In the genomic region with DNA sequence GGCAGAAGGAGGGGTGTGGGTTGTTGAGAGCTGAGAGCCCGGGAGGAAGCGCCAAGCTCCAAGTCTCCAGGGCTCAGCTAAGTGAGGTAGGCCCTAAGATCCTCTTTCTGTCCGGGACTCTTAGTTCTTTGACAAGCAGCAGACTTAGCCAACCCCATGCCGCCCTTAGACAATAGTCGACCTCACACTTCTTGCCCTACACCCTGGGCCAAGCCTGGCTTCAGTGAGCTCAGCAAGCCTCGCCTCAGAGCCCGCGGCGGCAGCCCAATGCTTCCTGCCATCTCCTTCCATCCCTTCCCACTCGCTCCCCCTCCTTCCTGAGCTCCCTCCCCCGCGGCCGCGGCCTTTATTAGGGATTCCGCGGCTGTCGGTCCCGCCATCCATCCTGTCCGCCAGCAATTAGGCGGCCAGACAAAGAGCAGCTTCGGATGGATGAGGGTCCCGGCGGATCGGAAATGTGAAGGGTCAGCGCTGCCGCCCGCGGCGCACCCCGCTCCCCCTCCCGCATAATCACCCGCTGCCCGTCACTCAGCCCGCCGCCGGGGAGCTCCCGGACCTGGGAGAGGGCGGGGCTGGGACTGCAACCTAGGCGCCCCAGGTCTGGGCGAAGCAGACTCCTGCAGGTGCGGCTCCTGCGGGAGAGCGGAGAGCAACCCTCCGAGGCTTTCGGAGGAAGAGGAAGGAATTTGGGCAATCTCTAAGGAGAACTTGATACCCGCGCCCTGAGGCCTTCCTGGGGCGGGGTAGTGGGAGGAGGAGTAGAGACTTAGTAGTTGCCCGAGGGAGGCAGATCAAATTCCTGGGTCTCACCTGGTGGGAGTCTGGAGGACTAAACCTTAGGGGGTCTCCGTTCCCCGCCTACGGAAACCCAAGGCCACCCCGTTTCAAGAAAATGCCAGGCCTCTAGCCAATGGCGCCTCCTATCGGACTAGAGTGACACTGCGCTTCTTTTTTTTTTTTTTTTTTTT, we compare ENCODE assay signal across 8 mouse cellular contexts. TPM values are rescaled to one million over a fixed set of nuclear protein-coding genes. Genes with fewer than 3 reads are reported as not detected.
A peak's percentile ranks its signal among the peaks of the same experiment; 100 is the strongest.
DNase-seq lines count a peak whose midpoint lies in the region; ATAC-seq and TF ChIP-seq lines count a peak whose summit lies in the region.

No protein-coding gene starts in this region.

- WGBS in hindbrain, embryonic 12.5 days, result 1% methylated on average over 54 of the region's 56 CpGs
- WGBS in liver, adult 2 months, result 16% methylated on average over 56 of the region's 56 CpGs
- WGBS in midbrain, embryonic 15.5 days, result under 1% methylated on average over 55 of the region's 56 CpGs

- DNase-seq in adrenal gland, postnatal 10 days, result peak; percentile 29
- no peak for DNase-seq in adrenal gland, postnatal 4 days (ENCODE audit: low spot score in 2 of 2)
- peak; percentile 87 for DNase-seq in ZHBTc4 (ENCODE audit: low read depth, low spot score)
- DNase-seq in liver, adult 2 months (ENCODE audit: extremely low read depth, low read depth, low spot score), result no peak

- H3K27me3 ChIP-seq in hindbrain, embryonic 12.5 days, result peaks cover 76% of the 10 kb centered on the region
- H3K27me3 ChIP-seq in liver, adult 2 months (ENCODE audit: control insufficient read depth, insufficient read depth, low read length), result no peaks in the 10 kb centered on the region
- peaks cover 61% of the 10 kb centered on the region for H3K27me3 ChIP-seq in midbrain, embryonic 15.5 days (replicated peaks)

- H3K36me3 ChIP-seq in hindbrain, embryonic 12.5 days, result no peaks in the 10 kb centered on the region
- H3K36me3 ChIP-seq in liver, adult 2 months (ENCODE audit: control insufficient read depth, insufficient read depth, low read length), result no peaks in the 10 kb centered on the region
- no peaks in the 10 kb centered on the region for H3K36me3 ChIP-seq in midbrain, embryonic 15.5 days (replicated peaks)

- peak overlapping the region; percentile 61 for H3K4me2 ChIP-seq in hindbrain, embryonic 12.5 days (replicated peaks)
- peak overlapping the region; percentile 85 for H3K4me2 ChIP-seq in midbrain, embryonic 15.5 days

- peak; percentile 56 for ATAC-seq in hindbrain, embryonic 12.5 days (ENCODE audit: low FRiP score)
- ATAC-seq in midbrain, embryonic 15.5 days (replicated peaks), result peak; percentile 53
- ATAC-seq in megakaryocyte-erythroid progenitor cell, adult 5-6 weeks (replicated peaks; ENCODE audit: low FRiP score, low TSS enrichment, poor library complexity, severe bottlenecking), result no peak

- no peaks in the 10 kb centered on the region for H3K4me1 ChIP-seq in embryonic fibroblast, embryonic 13.5 days (ENCODE audit: control insufficient read depth, insufficient read depth, low read length)
- H3K4me1 ChIP-seq in hindbrain, embryonic 12.5 days, result peaks cover 79% of the 10 kb centered on the region
- peaks cover 18% of the 10 kb centered on the region for H3K4me1 ChIP-seq in liver, adult 2 months (ENCODE audit: control insufficient read depth, insufficient read depth, low read length)
- H3K4me1 ChIP-seq in midbrain, embryonic 15.5 days, result peaks cover 60% of the 10 kb centered on the region

- H3K9ac ChIP-seq in hindbrain, embryonic 12.5 days, result peak overlapping the region; percentile 44
- H3K9ac ChIP-seq in liver, adult 2 months (ENCODE audit: low read depth, low read length), result peak overlapping the region; percentile 34
- peak overlapping the region; percentile 41 for H3K9ac ChIP-seq in midbrain, embryonic 15.5 days

- no peak for TF ChIP-seq CTCF in embryonic fibroblast, embryonic 13.5 days (IDR thresholded peaks at IDR 0.05; ENCODE audit: borderline replicate concordance, insufficient read depth, low read length)
- TF ChIP-seq CTCF in liver, adult 2 months (IDR thresholded peaks at IDR 0.05; ENCODE audit: low read depth, low read length), result peak; percentile 63

- no peak overlapping the region for H3K27ac ChIP-seq in embryonic fibroblast, embryonic 13.5 days (ENCODE audit: insufficient read depth, low read length)
- H3K27ac ChIP-seq in hindbrain, embryonic 12.5 days, result peak overlapping the region; percentile 76
- no peak overlapping the region for H3K27ac ChIP-seq in liver, adult 2 months (replicated peaks; ENCODE audit: insufficient read depth, low read depth, low read length)
- peak overlapping the region; percentile 59 for H3K27ac ChIP-seq in midbrain, embryonic 15.5 days

- peak overlapping the region; percentile 14; the same call in 1 of the 2 replicates for H3K4me3 ChIP-seq in embryonic fibroblast, embryonic 13.5 days (ENCODE audit: insufficient read depth, low read length)
- peak overlapping the region; percentile 35 for H3K4me3 ChIP-seq in hindbrain, embryonic 12.5 days
- peak overlapping the region; percentile 54 for H3K4me3 ChIP-seq in liver, adult 2 months (ENCODE audit: insufficient read depth, low read depth, low read length)
- H3K4me3 ChIP-seq in midbrain, embryonic 15.5 days, result peak overlapping the region; percentile 42

- TF ChIP-seq POLR2A in embryonic fibroblast, embryonic 13.5 days (IDR thresholded peaks at IDR 0.05; ENCODE audit: low read depth, low read length), result no peak
- no peak for TF ChIP-seq POLR2A in liver, adult 2 months (IDR thresholded peaks at IDR 0.05; ENCODE audit: extremely low read depth, insufficient read depth, low read length)

- H3K9me3 ChIP-seq in hindbrain, embryonic 12.5 days (replicated peaks), result no peaks in the 10 kb centered on the region
- no peaks in the 10 kb centered on the region for H3K9me3 ChIP-seq in midbrain, embryonic 15.5 days

- no peaks in the 10 kb centered on the region for H3K79me2 ChIP-seq in liver, adult 2 months (ENCODE audit: control insufficient read depth, insufficient read depth, low read length)

RNA-seq across cellular contexts. Expression of a gene that starts 0.6 kb away (rescaled TPM):
- total RNA-seq in adrenal gland, postnatal 10 days (2021), result 10 to 100 TPM; 15.0 to 21.8 TPM
- total RNA-seq in adrenal gland, postnatal 4 days (2021), result 1 to 10 TPM; 3.7 to 6.4 TPM
- not detected in 2 replicates for polyA plus RNA-seq in embryonic fibroblast, embryonic 13.5 days (2011; ENCODE audit: insufficient read length, low read depth, missing spikeins)
- 3.2 and 3.3 TPM in 2 replicates for polyA plus RNA-seq in hindbrain, embryonic 12.5 days (2016; fragmentation: Nextera tagmentation; extraction: Ambion mirVana)
- 146 and 151 TPM in 2 replicates for total RNA-seq in liver, adult 2 months (2014; rRNA removed)
- 119 and 120 TPM in 2 replicates for polyA plus RNA-seq in liver, adult 2 months (2012; rRNA removed)
- 2.0 and 2.1 TPM in 2 replicates for polyA plus RNA-seq in midbrain, embryonic 15.5 days (2015; fragmentation: Nextera tagmentation; extraction: Ambion mirVana)
- total RNA-seq in megakaryocyte-erythroid progenitor cell, adult 5-6 weeks (2014; fragmentation: Nextera tagmentation), result not detected in 2 replicates
- not detected in 2 replicates for total RNA-seq in megakaryocyte-erythroid progenitor cell, adult 5-6 weeks (2017)

RNA-seq across cellular contexts. Expression of a gene that starts 6.0 kb away (rescaled TPM):
- under 1 TPM in 1 of 2 experiments, not detected in 1; 0.18 TPM for total RNA-seq in adrenal gland, postnatal 10 days (2021)
- under 1 TPM in 1 of 2 experiments, not detected in 1; 0.20 TPM for total RNA-seq in adrenal gland, postnatal 4 days (2021)
- polyA plus RNA-seq in embryonic fibroblast, embryonic 13.5 days (2011; ENCODE audit: insufficient read length, low read depth, missing spikeins), result not detected in 2 replicates
- polyA plus RNA-seq in hindbrain, embryonic 12.5 days (2016; fragmentation: Nextera tagmentation; extraction: Ambion mirVana), result 18.4 and 18.7 TPM in 2 replicates
- not detected in 2 replicates for total RNA-seq in liver, adult 2 months (2014; rRNA removed)
- polyA plus RNA-seq in liver, adult 2 months (2012; rRNA removed), result 0.10 and 0.11 TPM in 2 replicates
- 12.4 and 15.3 TPM in 2 replicates for polyA plus RNA-seq in midbrain, embryonic 15.5 days (2015; fragmentation: Nextera tagmentation; extraction: Ambion mirVana)
- total RNA-seq in megakaryocyte-erythroid progenitor cell, adult 5-6 weeks (2014; fragmentation: Nextera tagmentation), result not detected in 2 replicates
- not detected in 2 replicates for total RNA-seq in megakaryocyte-erythroid progenitor cell, adult 5-6 weeks (2017)

RNA-seq across cellular contexts. Expression of a gene that starts 19.2 kb away (rescaled TPM):
- total RNA-seq in adrenal gland, postnatal 10 days (2021), result 1 to 10 TPM; 8.2 to 9.8 TPM
- 10 to 100 TPM; 14.5 to 17.1 TPM for total RNA-seq in adrenal gland, postnatal 4 days (2021)
- polyA plus RNA-seq in embryonic fibroblast, embryonic 13.5 days (2011; ENCODE audit: insufficient read length, low read depth, missing spikeins), result 12.2 and 19.9 TPM in 2 replicates
- 24.1 and 29.2 TPM in 2 replicates for polyA plus RNA-seq in hindbrain, embryonic 12.5 days (2016; fragmentation: Nextera tagmentation; extraction: Ambion mirVana)
- 0.34 TPM in 1 of 2 replicates, not detected in the other for total RNA-seq in liver, adult 2 months (2014; rRNA removed)
- polyA plus RNA-seq in liver, adult 2 months (2012; rRNA removed), result not detected in 2 replicates
- polyA plus RNA-seq in midbrain, embryonic 15.5 days (2015; fragmentation: Nextera tagmentation; extraction: Ambion mirVana), result 4.9 and 6.6 TPM in 2 replicates
- 25.0 and 40.8 TPM in 2 replicates for total RNA-seq in megakaryocyte-erythroid progenitor cell, adult 5-6 weeks (2014; fragmentation: Nextera tagmentation)
- 6.6 and 37.9 TPM in 2 replicates for total RNA-seq in megakaryocyte-erythroid progenitor cell, adult 5-6 weeks (2017)

RNA-seq across cellular contexts. Expression of a gene that starts 32.1 kb away (rescaled TPM):
- 10 to 100 TPM; 19.2 to 21.5 TPM for total RNA-seq in adrenal gland, postnatal 10 days (2021)
- 10 to 100 TPM; 30.7 to 34.1 TPM for total RNA-seq in adrenal gland, postnatal 4 days (2021)
- polyA plus RNA-seq in embryonic fibroblast, embryonic 13.5 days (2011; ENCODE audit: insufficient read length, low read depth, missing spikeins), result 37.7 and 41.7 TPM in 2 replicates
- polyA plus RNA-seq in hindbrain, embryonic 12.5 days (2016; fragmentation: Nextera tagmentation; extraction: Ambion mirVana), result 72.7 and 73.6 TPM in 2 replicates
- total RNA-seq in liver, adult 2 months (2014; rRNA removed), result 2.7 and 3.2 TPM in 2 replicates
- 2.5 and 2.9 TPM in 2 replicates for polyA plus RNA-seq in liver, adult 2 months (2012; rRNA removed)
- 33.0 and 35.4 TPM in 2 replicates for polyA plus RNA-seq in midbrain, embryonic 15.5 days (2015; fragmentation: Nextera tagmentation; extraction: Ambion mirVana)
- total RNA-seq in megakaryocyte-erythroid progenitor cell, adult 5-6 weeks (2014; fragmentation: Nextera tagmentation), result not detected in 2 replicates
- 0.61 TPM in 1 of 2 replicates, not detected in the other for total RNA-seq in megakaryocyte-erythroid progenitor cell, adult 5-6 weeks (2017)

RNA-seq across cellular contexts. Expression of a gene that starts 38.6 kb away (rescaled TPM):
- 10 to 100 TPM; 24.0 to 59.0 TPM for total RNA-seq in adrenal gland, postnatal 10 days (2021)
- 10 to 100 TPM; 26.7 to 68.4 TPM for total RNA-seq in adrenal gland, postnatal 4 days (2021)
- polyA plus RNA-seq in embryonic fibroblast, embryonic 13.5 days (2011; ENCODE audit: insufficient read length, low read depth, missing spikeins), result 0.60 TPM in 1 of 2 replicates, not detected in the other
- polyA plus RNA-seq in hindbrain, embryonic 12.5 days (2016; fragmentation: Nextera tagmentation; extraction: Ambion mirVana), result 23.3 and 35.6 TPM in 2 replicates
- total RNA-seq in liver, adult 2 months (2014; rRNA removed), result 0.07 and 0.09 TPM in 2 replicates
- polyA plus RNA-seq in liver, adult 2 months (2012; rRNA removed), result 0.09 and 0.39 TPM in 2 replicates
- 5.7 and 10.3 TPM in 2 replicates for polyA plus RNA-seq in midbrain, embryonic 15.5 days (2015; fragmentation: Nextera tagmentation; extraction: Ambion mirVana)
- total RNA-seq in megakaryocyte-erythroid progenitor cell, adult 5-6 weeks (2014; fragmentation: Nextera tagmentation), result not detected in 2 replicates
- not detected in 2 replicates for total RNA-seq in megakaryocyte-erythroid progenitor cell, adult 5-6 weeks (2017)

Comparison
In these comparisons a context has a peak if more than half of its experiments do, and no peak if none do; other contexts are left out.
1. DNase-seq: peak in adrenal gland, postnatal 10 days (single experiment) and ZHBTc4 (single experiment); none in adrenal gland, postnatal 4 days (0 of 2) and liver, adult 2 months (single experiment).
2. H3K27ac ChIP-seq: peak in hindbrain, embryonic 12.5 days (single experiment) and midbrain, embryonic 15.5 days (single experiment); none in embryonic fibroblast, embryonic 13.5 days (single experiment) and liver, adult 2 months (single experiment).
3. RNA of a gene that starts 0.6 kb away (total RNA-seq): 146 to 151 TPM in liver, adult 2 months, 15.0 to 21.8 TPM in adrenal gland, postnatal 10 days and 3.7 to 6.4 TPM in adrenal gland, postnatal 4 days; not detected in megakaryocyte-erythroid progenitor cell, adult 5-6 weeks; every median in the first group is over 4 times any median in the second.
4. Peak in every context shown above with its lines, with median percentiles within 50 percentile points of each other: H3K4me3 ChIP-seq and H3K9ac ChIP-seq.